Mouse (Mus musculus) right cerebral cortex, postnatal 10 days (tissue): ENCODE results near the gene Tram1l1.
"Not testable (repeated sequence)": the region's sequence is repeated elsewhere in the genome, so short reads cannot be mapped to it uniquely, and the experiment has no call there.

ENCODE experiments used
- DNase-seq, 2 experiments: peaks; one replicate each; pipeline ENCODE4 v3.0.0; 2021; ENCODE audit warnings: low spot score in 2 of 2

Gene Tram1l1

DNA sequence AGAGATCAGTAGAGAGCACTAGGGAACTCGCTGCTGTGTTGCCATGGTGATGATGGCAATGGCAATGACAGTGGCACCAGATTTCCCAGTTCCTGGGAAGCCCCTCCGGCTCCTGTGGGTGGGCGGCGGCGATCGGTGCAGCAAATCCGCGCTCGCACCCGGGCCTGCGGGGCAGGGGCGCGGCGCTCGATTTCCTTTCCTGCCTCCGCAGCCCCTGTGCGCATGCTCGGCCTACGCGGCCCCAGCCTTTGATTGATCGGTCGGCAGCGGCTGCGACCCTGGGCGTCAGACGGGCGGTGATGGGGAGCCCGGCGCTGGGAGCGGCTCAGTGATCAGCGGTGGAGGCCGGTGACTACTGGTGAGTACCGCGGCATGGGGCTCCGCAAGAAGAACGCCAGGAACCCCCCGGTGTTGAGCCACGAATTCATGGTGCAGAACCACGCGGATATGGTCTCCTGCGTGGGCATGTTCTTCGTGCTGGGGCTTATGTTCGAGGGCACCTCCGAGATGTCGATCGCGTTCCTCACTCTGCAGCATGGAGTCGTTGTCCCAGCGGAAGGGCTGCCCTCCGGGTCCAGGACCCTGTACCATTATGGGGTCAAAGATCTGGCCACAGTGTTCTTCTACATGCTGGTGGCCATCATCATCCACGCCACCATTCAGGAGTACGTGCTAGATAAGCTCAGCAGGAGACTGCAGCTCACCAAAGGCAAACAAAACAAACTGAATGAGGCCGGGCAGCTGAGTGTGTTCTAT is at the start of gene Tram1l1:
Tram1l1 (plus strand) TSS at position 35 of the 756 bp plus-strand sequence.
- DNase-seq, result peak; percentile 91 to 93

DNA sequence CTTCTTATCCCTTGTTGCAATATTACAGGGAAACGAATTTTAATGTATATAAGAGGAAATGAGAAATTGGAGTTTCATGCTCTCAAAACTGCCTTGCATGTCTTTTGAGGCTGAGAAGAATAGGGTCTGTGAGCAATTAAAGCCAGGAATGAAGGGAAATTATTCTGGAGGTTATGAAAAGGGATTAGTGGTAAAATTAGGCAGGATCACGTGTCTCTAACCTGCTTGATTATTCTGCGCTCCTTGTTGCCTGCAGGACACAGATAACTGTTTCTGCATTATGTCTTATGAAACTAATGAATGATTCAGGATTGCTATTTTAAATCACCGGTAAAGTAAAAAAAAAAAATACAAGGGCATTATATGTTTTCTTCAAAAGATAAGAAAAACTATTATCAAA is 49.4 kb upstream of the Tram1l1 start:
- no peak for DNase-seq

DNA sequence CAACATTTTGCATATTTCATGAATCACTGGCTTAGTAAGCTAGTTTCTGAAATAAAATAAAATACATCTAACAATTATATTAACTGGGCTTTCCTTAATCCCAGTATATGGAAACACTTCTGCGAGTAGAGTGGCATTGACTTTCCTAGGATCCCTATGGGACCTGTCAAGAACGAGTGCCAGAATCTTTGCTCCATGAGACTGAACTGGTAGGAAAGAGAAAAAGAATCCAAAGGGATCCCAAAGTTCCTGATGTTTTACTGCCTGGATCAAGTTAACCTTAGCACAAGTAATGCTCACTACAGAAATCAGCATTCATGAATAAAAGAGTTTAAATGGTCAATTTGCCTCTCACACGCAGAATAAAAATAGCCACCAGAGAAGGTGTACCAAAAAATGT is 49.0 kb upstream of the Tram1l1 start:
- DNase-seq, result no peak

DNA sequence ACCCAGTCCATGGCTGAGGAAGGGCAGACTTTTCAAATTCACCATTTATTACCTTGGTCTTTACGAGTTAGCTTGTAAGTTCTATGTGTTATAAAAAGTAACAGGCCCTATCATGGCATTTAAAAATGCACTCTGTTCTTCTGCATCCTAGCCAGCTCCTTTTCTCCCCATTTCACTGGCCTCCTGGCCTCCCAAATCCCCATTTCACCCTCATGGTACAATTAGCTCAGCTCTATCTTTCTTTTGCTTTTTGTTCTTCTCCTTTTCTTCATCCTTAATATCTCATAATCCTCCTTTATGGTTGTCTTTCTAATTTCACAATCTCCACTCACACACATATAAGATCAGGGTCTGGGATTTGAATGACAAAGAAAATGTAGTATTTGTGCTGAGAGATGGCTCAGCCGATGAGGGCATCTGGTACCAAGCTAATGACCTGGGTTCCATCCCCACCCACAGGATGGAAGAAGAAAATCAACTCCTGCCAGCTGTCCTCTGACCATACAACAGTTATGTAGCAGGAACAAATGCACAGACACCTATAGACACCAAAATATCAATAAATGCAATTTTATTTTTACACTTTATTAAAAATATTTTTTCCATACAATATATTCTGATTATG is 48.1 kb upstream of the Tram1l1 start:
- DNase-seq, result no peak

DNA sequence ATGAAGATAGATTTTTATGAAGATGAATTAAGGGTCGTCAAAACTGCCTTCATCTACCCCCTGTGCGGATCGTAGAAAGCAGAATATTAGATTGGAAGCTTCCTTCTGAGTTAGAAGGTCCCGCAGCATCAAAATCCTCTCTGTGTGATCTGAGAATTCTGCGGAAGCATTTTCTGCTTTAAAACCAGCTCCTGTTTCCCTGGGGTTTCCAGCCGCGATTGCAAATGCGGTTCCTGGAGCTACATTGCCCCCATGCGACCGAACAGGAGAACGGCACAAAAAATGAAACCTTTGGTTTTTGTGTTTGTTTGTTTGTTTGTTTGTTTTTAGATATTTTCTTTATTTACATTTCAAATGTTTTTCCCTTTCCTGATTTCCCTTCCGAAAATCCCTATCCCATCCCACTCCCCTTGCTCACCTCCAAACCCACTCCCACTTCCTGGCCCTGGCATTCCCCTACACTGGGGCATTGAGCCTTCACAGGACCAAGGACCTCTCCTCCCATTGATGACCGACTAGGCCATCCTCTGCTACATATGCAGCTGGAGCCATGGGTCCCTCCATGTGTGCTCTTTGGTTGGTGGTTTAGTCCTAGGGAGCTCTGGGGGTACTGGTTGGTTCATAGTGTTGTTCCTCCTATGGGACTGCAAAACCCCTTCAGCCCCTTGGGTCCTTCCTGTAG is 45.6 kb upstream of the Tram1l1 start:
- DNase-seq, result peak; percentile 60 to 77

GRCm38 (mm10) chr3:124288936-124289335 is 31.7 kb upstream of the Tram1l1 start:
- not testable (repeated sequence) for DNase-seq

DNA sequence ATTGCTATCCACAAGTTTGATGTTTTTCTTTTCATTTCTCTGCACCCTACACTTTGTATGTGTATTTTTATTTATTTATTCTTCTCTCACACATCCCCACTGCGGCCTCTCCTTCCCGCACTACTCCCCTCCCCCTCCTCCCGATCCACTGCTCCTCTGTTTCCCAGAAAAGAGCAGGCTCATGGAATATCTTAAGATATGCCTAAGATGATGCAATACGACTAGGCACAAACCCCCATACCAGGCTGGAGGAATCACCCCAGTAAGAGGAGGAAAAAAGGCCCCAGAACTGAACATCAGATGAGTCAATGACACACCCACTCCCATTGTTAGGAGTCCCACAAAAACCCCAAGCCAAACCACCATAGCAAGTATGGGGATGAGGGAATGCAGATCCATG is 1.4 kb upstream of the Tram1l1 start:
- DNase-seq, result peak in 1 of 2 experiments; percentile 23

DNA sequence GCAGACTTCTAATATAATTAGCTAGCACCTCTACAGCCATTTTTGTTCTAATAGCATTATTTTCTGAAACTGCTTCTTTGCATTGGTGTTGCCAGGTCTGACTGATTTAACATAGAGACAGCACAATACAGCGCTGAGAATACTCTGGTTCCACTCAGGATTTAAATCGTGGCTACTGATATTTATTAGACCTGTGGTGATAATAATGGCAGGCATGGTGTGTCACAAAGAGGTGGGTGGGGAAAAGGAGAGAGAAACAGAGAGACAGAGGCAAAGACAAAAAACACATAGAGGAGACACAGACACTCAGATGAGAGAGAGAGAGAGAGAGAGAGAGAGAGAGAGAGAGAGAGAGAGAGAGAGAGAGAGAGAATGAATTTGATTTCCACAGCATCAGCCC is 257 bp upstream of the Tram1l1 start:
- DNase-seq, result no peak

- no peak for DNase-seq
Measured at GRCm38 (mm10) chr3:124346445-124346844, 25.8 kb downstream of the Tram1l1 start.

DNA sequence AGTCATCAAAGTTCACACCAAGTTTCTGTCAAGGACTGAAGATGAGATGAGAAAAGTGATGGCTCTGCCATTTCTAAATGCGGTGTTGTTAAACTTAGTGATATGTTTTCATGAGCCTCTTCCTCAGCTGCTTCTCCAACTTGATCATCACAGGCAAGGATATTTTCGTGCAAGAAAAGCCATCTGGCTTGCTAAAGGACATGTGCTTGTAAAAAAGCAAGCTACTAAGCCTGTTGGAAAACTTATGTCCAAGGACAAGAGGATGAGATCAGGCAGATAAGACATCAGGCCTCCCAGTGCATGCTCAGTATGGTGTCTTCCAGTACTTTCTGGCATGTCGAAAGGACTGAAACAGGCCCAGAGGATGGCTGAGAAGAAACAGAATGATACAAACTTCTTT is 36.9 kb downstream of the Tram1l1 start:
- peak; percentile 25 to 65 for DNase-seq

DNA sequence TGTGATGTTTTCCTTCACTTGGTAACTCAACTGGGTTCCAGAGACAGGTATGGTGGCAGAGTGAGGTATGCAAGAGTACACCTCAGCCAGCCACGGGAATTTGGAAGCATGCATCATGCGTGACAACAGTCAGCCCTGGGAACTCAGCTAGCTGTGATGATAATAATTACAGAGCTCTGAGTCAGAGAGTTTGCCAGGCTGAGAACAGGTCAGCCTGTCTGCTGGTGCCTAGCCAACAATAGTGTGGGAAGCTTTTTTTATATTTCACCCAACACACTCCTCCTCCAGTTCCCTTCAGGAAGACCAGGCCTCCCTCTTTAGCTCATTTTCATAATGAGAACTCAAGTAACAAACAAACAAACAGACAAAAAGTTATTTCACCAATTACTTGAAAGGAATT is 51.4 kb downstream of the Tram1l1 start:
- no peak for DNase-seq
